In the genomic region with DNA sequence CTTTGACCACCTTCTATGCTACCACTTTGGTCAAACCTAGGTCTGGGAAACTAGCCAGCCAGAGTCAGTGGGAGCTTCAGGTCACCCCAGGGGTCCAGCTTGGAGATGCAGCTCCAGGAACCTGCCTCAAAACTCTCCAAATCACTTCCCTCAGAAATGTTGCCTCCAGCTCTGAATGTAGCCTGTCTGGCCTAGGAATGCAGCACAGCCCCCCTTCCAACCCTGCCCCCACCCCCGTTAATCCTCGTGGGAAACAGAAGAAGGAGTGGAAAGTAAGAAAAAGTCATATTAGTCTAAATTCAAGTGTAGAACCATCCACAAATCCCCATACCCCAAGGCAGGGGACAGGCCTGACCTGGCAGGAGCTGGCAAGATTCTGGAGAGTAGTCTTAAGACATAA, we compare ENCODE assay signal across 13 mouse cellular contexts.
"Had no signal": no experiment of that assay in that cellular context is flagged by ENCODE, and none has a peak within 500 bp of the region (broad histone marks: within the 10 kb centered on the region; RNA-seq: fewer than 3 reads in every experiment).

No protein-coding gene starts in this region.

- H3K36me3 ChIP-seq: limb, embryonic 13.5 days; neural tube, embryonic 13.5 days had no signal

- H3K9me3 ChIP-seq: limb, embryonic 13.5 days; neural tube, embryonic 13.5 days had no signal

- H3K4me3 ChIP-seq: layer of hippocampus, adult 2 months; limb, embryonic 13.5 days; neural tube, embryonic 13.5 days had no signal

- H3K9ac ChIP-seq: limb, embryonic 13.5 days; liver, embryonic 14.5 days; neural tube, embryonic 13.5 days had no signal

- H3K4me2 ChIP-seq: limb, embryonic 13.5 days; neural tube, embryonic 13.5 days had no signal

- DNase-seq: kidney, adult 18-20 months; kidney, postnatal 10 days; kidney, postnatal 4 days; lung, adult 18-20 months; midbrain, embryonic 14.5 days; retina, postnatal 1 day; right cerebral cortex, postnatal 14 days; thymus, adult 2 months; thymus, postnatal 25 days had no signal

- H3K27ac ChIP-seq: layer of hippocampus, adult 2 months; limb, embryonic 13.5 days; liver, embryonic 14.5 days; neural tube, embryonic 13.5 days had no signal
